Mouse (Mus musculus): ENCODE measurements at regions not wholly inside any gene's neighbourhood (a gene's known extent, or its start where the extent isn't known, plus 50 kb on each side); places are given as distances from the start of the nearest gene placed in this dataset.

- no peak for DNase-seq (ENCODE audit: extremely low spot score in 1 of 2, low spot score in 1 of 2)
Measured at GRCm38 (mm10) chr4:125765171-125765570, 259.2 kb upstream of the Csf3r start.

DNA sequence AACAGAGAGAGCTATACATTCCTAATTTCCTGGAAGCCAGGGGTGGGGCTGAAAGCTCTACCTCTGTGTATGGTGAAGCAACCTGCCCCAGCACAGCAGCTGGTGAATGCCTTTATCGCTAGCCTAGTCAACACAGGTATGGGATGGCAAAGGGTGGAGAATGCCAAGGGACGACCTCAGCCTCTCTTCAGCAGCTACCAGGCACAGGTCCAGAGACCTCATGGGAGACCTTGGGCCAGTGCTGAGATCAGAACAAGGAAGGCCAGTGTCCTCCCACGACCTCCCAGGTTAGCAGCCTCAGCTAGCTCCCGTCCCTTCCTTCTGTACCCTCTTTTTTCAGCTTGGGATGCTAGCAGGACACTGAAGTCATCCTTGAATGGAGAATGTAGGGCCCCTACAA is 247.2 kb upstream of the Csf3r start:
- DNase-seq (ENCODE audit: extremely low spot score in 1 of 2, low spot score in 1 of 2) = no peak

DNA sequence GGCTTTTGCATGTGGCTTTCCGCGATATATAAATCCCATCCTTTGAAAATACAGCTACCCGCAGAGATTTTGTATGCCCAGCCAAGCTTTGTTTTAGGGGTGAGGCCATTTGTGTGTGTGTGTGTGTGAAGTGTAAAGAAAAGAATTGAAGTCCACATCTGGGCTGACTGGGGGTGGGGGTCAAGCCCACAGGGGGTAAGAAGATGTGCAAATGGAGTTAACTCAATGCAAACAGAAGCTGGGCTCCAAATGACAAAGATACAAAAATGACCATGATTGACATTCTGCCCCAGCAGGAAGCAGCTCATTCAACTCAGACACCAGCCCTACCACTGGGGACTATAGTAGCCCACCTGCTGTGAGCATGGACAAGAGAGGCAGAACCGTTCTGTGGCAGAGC is 244.2 kb upstream of the Csf3r start:
- DNase-seq (ENCODE audit: extremely low spot score in 1 of 2, low spot score in 1 of 2) = no peak

- peak; percentile 19 to 22 for DNase-seq (ENCODE audit: extremely low spot score in 1 of 2, low spot score in 1 of 2)
Measured at GRCm38 (mm10) chr4:125780921-125781487, 243.3 kb upstream of the Csf3r start.

DNA sequence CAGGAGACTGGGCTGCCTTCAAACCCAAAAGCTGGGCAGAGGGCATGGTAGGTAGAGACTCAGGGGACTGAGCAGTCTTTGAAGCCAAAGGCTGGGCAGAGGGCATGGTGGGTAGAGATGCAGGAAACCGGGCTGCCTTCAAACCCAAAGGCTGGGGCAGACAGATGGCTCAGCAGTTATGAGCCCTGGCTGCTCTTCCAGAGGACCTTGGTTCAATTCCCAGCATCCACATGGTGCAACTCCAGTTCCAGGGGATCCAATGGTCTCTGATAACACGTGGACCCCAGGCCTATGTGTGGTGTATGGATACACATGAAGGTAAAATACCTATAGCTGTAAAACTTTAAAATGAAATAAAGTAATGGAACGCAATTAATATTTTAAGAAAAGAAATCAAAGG is 242.0 kb upstream of the Csf3r start:
- DNase-seq (ENCODE audit: extremely low spot score in 1 of 2, low spot score in 1 of 2) = no peak

DNA sequence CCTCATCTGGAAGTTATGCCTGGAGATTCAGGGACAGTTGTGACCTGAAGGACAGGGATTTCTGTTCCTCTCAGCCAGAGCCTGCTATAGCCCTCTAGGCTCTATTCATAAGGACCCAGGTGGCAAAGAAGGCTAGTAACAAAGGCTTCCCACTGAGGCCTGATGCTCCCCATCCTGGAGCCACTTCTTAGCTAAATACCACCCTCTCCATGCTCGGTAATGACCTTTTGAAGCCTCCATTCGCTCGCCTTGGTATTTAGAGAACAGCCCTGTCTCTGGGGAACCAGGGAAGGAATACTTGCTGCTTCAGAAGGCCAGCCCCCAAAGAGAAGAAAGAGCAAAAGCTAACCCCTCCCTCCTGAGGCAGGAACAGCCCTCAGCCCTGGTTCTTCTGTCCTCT is 238.3 kb upstream of the Csf3r start:
- no peak for DNase-seq (ENCODE audit: extremely low spot score in 1 of 2, low spot score in 1 of 2)

- DNase-seq (ENCODE audit: extremely low spot score in 1 of 2, low spot score in 1 of 2) = no peak
Measured at GRCm38 (mm10) chr4:125794679-125795078, 229.7 kb upstream of the Csf3r start.

- no peak for DNase-seq (ENCODE audit: extremely low spot score in 1 of 2, low spot score in 1 of 2)
Measured at GRCm38 (mm10) chr4:125807923-125808322, 216.4 kb upstream of the Csf3r start.

DNA sequence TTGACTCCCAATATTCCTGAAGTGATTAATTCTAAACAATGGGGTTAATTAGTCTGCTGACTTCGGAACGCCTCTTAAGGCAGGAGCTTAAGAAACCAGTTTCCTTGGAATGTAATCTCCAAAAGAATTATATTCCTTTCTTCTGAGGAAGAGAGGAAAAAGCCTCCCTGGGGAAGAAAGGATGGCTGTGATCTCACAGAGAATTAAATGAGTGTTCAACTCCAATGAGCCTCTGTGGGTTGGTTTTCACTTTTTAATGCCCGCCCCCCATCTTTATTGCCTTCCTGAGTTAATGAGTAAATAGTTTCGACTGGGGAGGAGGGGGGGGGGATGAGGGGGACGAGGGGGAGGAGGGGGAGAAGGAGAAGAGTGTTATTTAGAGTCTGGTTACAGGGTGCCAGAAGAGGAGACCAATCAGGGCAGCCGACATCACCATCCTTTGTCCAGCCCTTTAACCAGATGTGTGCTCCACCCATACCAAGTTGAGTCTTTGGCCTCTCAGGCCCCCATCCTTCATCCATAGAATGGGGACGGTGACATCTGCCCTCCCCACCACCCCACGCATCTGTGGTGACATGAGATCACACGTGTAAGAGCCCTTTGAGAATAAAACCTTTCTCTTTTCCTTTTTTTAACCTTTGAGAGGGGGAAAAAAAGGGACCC is 214.8 kb upstream of the Csf3r start:
- no peak for DNase-seq (ENCODE audit: extremely low spot score in 1 of 2, low spot score in 1 of 2)

DNA sequence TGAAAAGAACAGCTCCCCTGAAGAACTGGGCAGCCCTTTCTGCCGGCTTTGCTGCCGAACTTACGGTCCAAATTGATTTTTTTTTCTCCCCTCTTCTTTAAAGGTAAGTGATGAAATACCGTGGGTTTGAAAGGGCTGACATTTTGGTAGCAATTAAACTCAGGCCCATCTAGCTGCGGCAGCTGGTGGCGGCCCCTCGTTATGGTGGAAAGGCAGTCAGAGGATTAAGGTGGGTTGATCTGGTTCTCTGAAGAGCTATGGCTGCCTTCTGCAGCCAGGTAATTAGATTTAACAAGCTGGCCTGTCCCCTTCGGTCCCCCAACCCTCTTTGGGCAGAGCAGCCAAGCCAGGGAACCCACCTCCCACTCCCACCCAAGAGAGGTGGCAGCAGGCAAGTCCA is 214.1 kb upstream of the Csf3r start:
- no peak for DNase-seq (ENCODE audit: extremely low spot score in 1 of 2, low spot score in 1 of 2)

DNA sequence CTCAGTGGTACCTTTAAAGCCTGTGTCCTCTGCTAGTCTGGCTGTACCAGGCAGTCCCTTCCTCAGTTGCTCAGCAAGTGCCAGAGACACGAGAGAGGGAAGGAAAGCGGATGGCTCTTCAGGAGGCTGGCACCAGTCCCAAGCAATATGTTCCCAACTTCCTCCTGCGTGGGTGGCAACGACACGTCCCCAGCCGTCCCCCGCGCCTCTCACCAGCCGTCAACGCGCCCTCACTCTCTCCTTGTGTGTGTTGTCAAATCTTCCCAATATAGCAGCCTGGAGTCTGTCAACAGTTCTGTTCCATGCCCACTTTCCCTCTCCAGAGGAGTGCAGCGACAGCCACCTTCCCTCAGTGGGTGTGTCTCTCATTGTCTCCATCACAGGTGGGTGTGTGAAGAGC is 210.0 kb upstream of the Csf3r start:
- DNase-seq (ENCODE audit: extremely low spot score in 1 of 2, low spot score in 1 of 2) = peak; percentile 43 to 61

DNA sequence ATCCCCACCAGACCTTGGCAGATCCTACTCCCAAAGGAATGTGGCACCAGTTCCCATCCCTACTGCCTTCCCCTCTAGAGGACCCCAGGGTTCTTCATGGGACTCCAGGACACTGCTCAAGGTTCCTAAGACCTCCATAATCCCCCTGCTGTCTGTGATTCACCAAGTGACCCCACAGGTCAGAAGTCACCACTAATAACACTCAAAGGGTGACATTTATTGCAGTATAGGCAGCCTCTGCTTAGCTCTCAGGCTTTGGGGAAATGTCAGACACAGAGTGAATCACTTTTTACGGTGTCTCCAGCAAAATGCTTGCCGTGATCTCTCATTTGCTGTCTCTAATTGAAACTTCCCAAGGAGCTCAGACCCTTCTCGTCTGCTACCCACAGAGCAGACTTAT is 209.1 kb upstream of the Csf3r start:
- DNase-seq (ENCODE audit: extremely low spot score in 1 of 2, low spot score in 1 of 2) = no peak

DNA sequence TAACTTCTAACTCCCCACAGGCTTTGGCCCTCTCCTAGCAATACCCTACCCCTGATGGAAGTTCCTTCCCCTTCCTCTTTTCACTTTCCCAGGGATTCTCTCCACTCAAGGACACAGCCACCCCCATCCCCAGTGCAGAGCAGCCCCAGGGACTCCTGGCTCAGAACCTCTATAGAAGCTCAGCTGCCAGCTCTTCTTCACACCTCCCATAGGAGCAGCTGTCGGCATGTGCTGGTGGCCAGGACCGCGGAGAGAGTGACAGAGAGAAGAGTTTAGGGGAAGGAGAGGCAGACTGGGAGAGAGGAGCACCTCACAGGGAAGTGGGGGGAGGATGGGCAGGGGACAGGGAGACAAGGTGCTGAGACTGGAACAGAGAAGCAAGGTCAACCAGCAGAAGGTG is 199.8 kb upstream of the Csf3r start:
- no peak for DNase-seq (ENCODE audit: extremely low spot score in 1 of 2, low spot score in 1 of 2)

GRCm38 (mm10) chr4:125826416-125826815 is 197.9 kb upstream of the Csf3r start:
- DNase-seq (ENCODE audit: extremely low spot score in 1 of 2, low spot score in 1 of 2) = peak; percentile 40

DNA sequence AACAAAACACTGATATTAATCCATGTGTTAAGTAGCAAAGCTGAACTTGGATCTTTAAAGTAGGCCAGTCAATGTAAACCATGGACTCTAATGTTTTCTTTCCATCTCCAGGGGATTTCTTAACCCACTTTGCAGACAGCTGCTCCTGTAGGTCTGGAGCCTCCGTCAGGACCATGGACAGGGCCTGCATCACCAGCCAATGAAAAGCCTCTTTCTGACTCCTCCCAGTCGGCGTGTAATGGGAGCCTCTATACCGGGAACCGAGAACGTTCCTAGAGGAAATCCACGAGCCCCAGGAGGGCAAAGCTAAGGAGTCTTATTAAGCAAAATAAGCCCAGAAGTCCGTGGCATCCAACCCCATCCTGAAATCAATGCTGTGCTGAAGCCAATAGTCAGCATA is 189.1 kb upstream of the Csf3r start:
- no peak for DNase-seq (ENCODE audit: extremely low spot score in 1 of 2, low spot score in 1 of 2)

DNA sequence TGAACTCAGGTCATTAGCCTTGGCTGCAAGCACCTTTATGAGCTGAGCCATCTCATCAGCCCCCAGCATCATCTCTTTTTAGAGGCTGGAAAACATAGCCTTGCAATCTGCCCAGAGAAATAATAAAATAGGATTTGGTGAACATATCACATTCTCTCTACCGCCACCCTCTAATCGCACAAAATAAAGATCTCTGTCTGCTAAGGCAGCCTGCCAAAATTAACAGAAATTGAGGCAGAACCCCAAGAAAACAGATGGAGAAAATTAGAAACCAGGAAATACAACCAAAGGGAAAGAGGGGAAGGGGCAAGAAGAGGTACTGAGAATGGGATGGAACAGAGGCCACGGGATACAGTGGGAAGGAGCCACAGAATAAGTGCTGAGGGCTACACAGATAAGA is 176.8 kb upstream of the Csf3r start:
- no peak for DNase-seq (ENCODE audit: extremely low spot score in 1 of 2, low spot score in 1 of 2)

- peak; percentile 46 to 84 for DNase-seq (ENCODE audit: extremely low spot score in 1 of 2, low spot score in 1 of 2)
Measured at GRCm38 (mm10) chr4:125850300-125850699, 174.1 kb upstream of the Csf3r start.

GRCm38 (mm10) chr4:125852545-125852944 is 171.8 kb upstream of the Csf3r start:
- no peak for DNase-seq (ENCODE audit: extremely low spot score in 1 of 2, low spot score in 1 of 2)

- no peak for DNase-seq (ENCODE audit: extremely low spot score in 1 of 2, low spot score in 1 of 2)
Measured at GRCm38 (mm10) chr4:125855983-125856591, 168.3 kb upstream of the Csf3r start.

- DNase-seq (ENCODE audit: extremely low spot score in 1 of 2, low spot score in 1 of 2) = no peak
Measured at GRCm38 (mm10) chr4:125856781-125857180, 167.6 kb upstream of the Csf3r start.

GRCm38 (mm10) chr4:125865057-125865456 is 159.3 kb upstream of the Csf3r start:
- no peak for DNase-seq (ENCODE audit: extremely low spot score in 1 of 2, low spot score in 1 of 2)

DNA sequence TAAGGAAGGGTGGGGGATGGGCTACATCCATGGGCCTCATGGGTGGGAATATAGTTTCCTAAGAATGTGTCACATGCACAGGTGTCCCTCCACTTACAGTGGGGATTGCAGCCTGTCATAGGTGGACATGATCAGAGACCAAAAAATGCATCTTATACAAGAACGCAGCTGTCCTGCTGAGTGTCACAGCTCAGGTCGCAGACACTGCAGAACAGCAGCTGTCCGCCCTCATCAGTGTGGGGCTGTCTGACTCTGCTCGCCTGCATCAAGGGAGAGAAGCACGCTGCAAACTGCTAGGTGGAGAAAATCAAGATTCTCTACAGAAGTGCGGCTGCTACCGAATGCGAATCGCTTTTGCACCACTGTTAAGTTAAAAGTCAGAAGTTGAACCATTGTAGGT is 158.6 kb upstream of the Csf3r start:
- DNase-seq (ENCODE audit: extremely low spot score in 1 of 2, low spot score in 1 of 2) = no peak

Measured in layer of hippocampus, postnatal 25 days (tissue).